16 mouse cellular contexts compared by ENCODE assay signal in genomic region chr16:89695833-89696232, GRCm38 (mm10).
DNase-seq lines count a peak whose midpoint lies in the region; ATAC-seq and TF ChIP-seq lines count a peak whose summit lies in the region.
"Had no signal": no experiment of that assay in that cellular context is flagged by ENCODE, and none has a peak within 500 bp of the region (broad histone marks: within the 10 kb centered on the region; RNA-seq: fewer than 3 reads in every experiment).

No protein-coding gene starts in this region.

- TF ChIP-seq CTCF in kidney, postnatal 0 days (IDR thresholded peaks at IDR 0.05; ENCODE audit: low read depth) = no peak

- WGBS in heart, embryonic 16.5 days = 25% methylated on average over 4 of the region's 4 CpGs
- WGBS in kidney, postnatal 0 days = 26% methylated on average over 4 of the region's 4 CpGs
- 83% methylated on average over 4 of the region's 4 CpGs for WGBS in hindbrain, embryonic 13.5 days

- peaks cover 9% of the 10 kb centered on the region for H3K4me1 ChIP-seq in heart, embryonic 16.5 days (ENCODE audit: control insufficient read depth, insufficient read depth, low read length)
- 0 out of 2 replicates have a peak, but pooled peaks cover 8% of the 10 kb centered on the region for H3K4me1 ChIP-seq in kidney, postnatal 0 days (replicated peaks; ENCODE audit: insufficient read depth, low read length)
- H3K4me1 ChIP-seq in hindbrain, embryonic 13.5 days (replicated peaks) = peaks cover 7% of the 10 kb centered on the region
- H3K4me1 ChIP-seq: liver, embryonic 13.5 days had no signal

- H3K4me3 ChIP-seq in heart, embryonic 16.5 days (ENCODE audit: low read length) = no peak overlapping the region
- no peak overlapping the region for H3K4me3 ChIP-seq in kidney, postnatal 0 days (replicated peaks; ENCODE audit: low read depth, low read length)
- no peak overlapping the region for H3K4me3 ChIP-seq in hindbrain, embryonic 13.5 days
- H3K4me3 ChIP-seq: forebrain, embryonic 10.5 days; left cerebral cortex, adult 2 months; liver, embryonic 13.5 days had no signal

- peak; percentile 60 for ATAC-seq in heart, embryonic 16.5 days (replicated peaks; ENCODE audit: extremely low read depth, insufficient read depth, low FRiP score)
- 0 out of 2 replicates have a peak, but pooled peaks have one; percentile 23 for ATAC-seq in kidney, postnatal 0 days (replicated peaks; ENCODE audit: low FRiP score, low read depth)
- no peak for ATAC-seq in hindbrain, embryonic 13.5 days (ENCODE audit: low FRiP score)
- ATAC-seq: hindbrain, postnatal 0 days had no signal

- DNase-seq in 3T3-L1 (ENCODE audit: low read depth, low spot score) (peak; percentile 16), 416B (ENCODE audit: low read depth) (peak; percentile 28)
- peak; percentile 80 for DNase-seq in kidney, postnatal 0 days (ENCODE audit: low spot score)
- no peak for DNase-seq in embryo, embryonic 9.5 days (ENCODE audit: extremely low spot score)
- no peak for DNase-seq in layer of hippocampus, adult 9-11 months
- DNase-seq: cerebellum, adult 18-20 months; embryo, embryonic 11 days; gastrocnemius, postnatal 25 days; liver, embryonic 13.5 days; retina, postnatal 1 day had no signal

- no peak overlapping the region for H3K27ac ChIP-seq in heart, embryonic 16.5 days (ENCODE audit: low read length)
- no peak overlapping the region for H3K27ac ChIP-seq in kidney, postnatal 0 days
- no peak overlapping the region for H3K27ac ChIP-seq in hindbrain, embryonic 13.5 days
- H3K27ac ChIP-seq: forebrain, embryonic 10.5 days; hindbrain, postnatal 0 days; left cerebral cortex, adult 2 months; liver, embryonic 13.5 days had no signal

- no peak overlapping the region for H3K4me2 ChIP-seq in heart, embryonic 16.5 days (ENCODE audit: low read depth, low read length)
- H3K4me2 ChIP-seq in kidney, postnatal 0 days (ENCODE audit: low read length) = no peak overlapping the region
- H3K4me2 ChIP-seq in hindbrain, embryonic 13.5 days = no peak overlapping the region
- H3K4me2 ChIP-seq: liver, embryonic 13.5 days had no signal

- no peaks in the 10 kb centered on the region for H3K27me3 ChIP-seq in heart, embryonic 16.5 days (ENCODE audit: control insufficient read depth, insufficient read depth, low read length)
- no peaks in the 10 kb centered on the region for H3K27me3 ChIP-seq in kidney, postnatal 0 days (ENCODE audit: insufficient read depth, low read length)
- no peaks in the 10 kb centered on the region for H3K27me3 ChIP-seq in hindbrain, embryonic 13.5 days
- H3K27me3 ChIP-seq: liver, embryonic 13.5 days had no signal

- H3K36me3 ChIP-seq in heart, embryonic 16.5 days (ENCODE audit: control insufficient read depth, insufficient read depth) = no peaks in the 10 kb centered on the region
- H3K36me3 ChIP-seq in kidney, postnatal 0 days (ENCODE audit: insufficient read depth, low read length) = no peaks in the 10 kb centered on the region
- H3K36me3 ChIP-seq in hindbrain, embryonic 13.5 days = no peaks in the 10 kb centered on the region
- H3K36me3 ChIP-seq: forebrain, embryonic 10.5 days; G1E; liver, embryonic 13.5 days had no signal

- no peak overlapping the region for H3K9ac ChIP-seq in heart, embryonic 16.5 days (ENCODE audit: low read length)
- no peak overlapping the region for H3K9ac ChIP-seq in kidney, postnatal 0 days (ENCODE audit: low read depth, low read length)
- H3K9ac ChIP-seq in hindbrain, embryonic 13.5 days = no peak overlapping the region
- H3K9ac ChIP-seq: liver, embryonic 13.5 days had no signal

- no peaks in the 10 kb centered on the region for H3K9me3 ChIP-seq in heart, embryonic 16.5 days (replicated peaks; ENCODE audit: control insufficient read depth, low read length)
- H3K9me3 ChIP-seq in kidney, postnatal 0 days (replicated peaks; ENCODE audit: low read length) = no peaks in the 10 kb centered on the region
- H3K9me3 ChIP-seq in hindbrain, embryonic 13.5 days = no peaks in the 10 kb centered on the region
- H3K9me3 ChIP-seq: forebrain, embryonic 10.5 days; liver, embryonic 13.5 days had no signal

Comparison
In these comparisons a context has a peak if more than half of its experiments do, and no peak if none do; other contexts are left out.
1. DNase-seq: peak in 3T3-L1 (single experiment), 416B (single experiment) and kidney, postnatal 0 days (single experiment); none in embryo, embryonic 9.5 days (single experiment) and layer of hippocampus, adult 9-11 months (single experiment).